Mouse (Mus musculus) thymus, adult 18-20 months (tissue): Measurements from ENCODE around the gene Ces1e.

Source experiments
- DNase-seq, 2 experiments: peaks; one replicate each; pipeline ENCODE4 v3.0.0; 2022; ENCODE audit warnings: mixed read lengths in 2 of 2

Ces1e gene

GRCm38 (mm10) chr8:93174554-93174953 is 54.9 kb downstream of the Ces1e start:
- DNase-seq, result no peak

DNA sequence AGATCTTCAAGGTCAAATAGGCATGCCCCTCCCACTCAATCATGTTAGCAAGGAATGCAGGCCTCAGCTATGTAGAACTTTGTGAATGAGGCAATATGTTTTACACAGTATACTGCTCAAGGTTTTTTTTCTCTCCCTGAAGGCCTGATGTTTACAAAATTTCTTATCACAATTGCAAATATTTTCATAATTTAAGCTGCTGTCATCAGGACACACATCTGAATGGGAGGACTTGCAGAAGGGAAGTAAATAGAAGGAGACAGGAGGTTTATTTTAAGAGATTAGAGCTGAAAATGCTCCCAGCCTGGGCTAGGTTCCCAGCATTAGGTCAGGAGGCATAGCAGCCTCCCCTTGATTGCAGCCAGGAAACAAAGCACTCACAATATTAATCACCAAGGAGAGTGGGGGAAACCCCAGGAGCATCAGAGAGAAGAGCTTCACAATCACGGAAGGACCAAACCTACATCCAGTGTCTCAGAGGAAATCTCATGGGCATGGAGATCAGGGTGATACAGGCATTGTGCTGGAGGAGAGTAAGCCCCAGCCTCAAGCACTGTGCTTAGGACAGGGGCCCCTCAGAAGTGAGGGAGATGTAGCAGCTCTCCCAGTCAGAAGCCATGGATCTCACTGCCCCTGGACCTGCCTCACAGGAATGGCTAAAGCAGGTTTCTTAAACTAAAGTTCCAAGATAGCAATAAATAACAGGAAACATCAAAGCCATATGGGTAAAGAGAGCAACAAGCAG is 57.4 kb downstream of the Ces1e start:
- DNase-seq, result no peak

DNA sequence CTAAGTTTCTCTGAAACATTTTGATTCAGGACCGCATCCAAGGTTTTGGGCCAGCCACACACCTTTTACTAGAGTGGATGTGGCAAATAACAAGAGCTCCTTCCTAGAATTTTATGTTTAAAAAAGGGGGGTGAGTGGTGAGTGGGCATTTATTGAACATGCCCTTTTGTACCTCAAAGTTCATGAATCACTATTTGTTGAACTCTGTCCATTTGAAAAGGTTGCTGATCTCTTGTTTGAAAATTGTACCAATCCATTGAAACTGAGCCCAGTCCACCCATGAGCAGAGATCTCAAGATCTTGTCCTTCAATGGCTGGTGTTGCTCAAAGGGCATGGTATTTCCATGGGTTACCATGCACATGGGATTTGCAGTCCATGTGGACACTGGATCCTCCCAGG is 66.1 kb downstream of the Ces1e start:
- DNase-seq, result no peak

- DNase-seq, result no peak
Measured at GRCm38 (mm10) chr8:93151401-93151800, 78.0 kb downstream of the Ces1e start.
